Mouse (Mus musculus): ENCODE measurements around the gene Tshz3.

Gene Tshz3

GRCm38 (mm10) chr7:36786713-36787421 lies 88.9 kb downstream of the Tshz3 start:
- no peak for DNase-seq

DNA sequence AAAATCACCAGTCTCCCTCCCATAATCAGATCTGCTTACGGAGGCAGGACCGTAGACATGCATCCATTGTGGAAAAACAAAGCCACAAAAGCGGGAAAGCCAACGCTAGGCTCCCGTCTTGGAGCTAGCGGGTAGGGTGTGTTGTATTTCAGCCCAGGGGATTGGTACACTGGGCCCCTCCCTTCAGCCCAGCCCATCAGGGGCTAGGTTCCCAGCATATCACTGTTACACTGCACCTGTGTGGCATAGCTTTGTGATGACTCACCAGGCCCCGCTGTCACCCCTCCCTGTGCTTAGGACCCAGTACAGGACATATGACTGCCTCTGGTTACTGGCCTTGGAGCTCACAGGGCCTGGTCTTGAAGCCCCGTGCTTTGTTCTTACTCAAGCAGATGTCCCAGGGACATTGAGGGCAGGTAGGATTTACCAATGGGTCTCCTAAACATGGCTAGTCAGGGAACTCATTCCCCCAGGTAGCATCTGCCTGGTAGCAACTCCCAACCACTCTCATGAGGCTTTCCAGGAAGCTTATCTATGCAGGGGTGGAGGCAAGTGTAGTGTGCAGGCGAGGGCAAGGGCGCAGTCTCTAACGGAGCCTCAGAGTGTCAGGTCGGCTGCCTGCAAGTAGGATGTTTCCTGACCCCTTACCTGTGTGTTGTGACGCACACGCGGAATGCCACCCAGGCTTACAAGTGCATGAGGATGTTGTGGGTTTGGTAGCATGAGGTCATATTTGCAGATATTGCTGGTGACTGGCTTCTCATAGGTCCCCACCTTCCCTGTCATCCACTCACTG lies 98.7 kb downstream of the Tshz3 start:
- no peak for DNase-seq

All from embryo, embryonic 11 days (tissue).